Mouse (Mus musculus): Measurements from ENCODE around the gene Fcgr3.
"Not testable (repeated sequence)": the region's sequence is repeated elsewhere in the genome, so short reads cannot be mapped to it uniquely, and the experiment has no call there.

DNA sequence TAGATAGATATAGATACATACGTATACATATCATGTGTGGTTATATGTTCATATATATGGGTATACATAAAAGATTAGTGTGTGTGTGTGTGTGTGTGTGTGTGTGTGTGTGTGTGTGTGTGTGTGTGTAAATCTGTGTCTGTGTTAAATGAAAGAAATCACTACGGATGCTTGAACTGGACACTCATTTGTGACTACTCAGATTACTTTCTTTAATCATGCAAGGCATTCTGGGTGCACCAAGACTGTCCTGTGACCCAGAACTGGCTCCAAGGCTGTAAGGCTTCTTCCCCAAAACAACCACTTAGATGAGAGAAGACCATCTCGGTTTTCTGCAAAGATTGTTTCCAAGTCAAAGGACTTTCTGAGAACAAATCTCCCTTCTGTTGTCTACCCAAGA, 4.8 kb upstream of the Fcgr3 start:
- TF ChIP-seq POLR2A (IDR thresholded peaks at IDR 0.05; ENCODE audit: low read depth, low read length); CTCF (IDR thresholded peaks at IDR 0.05; ENCODE audit: extremely low read depth, insufficient read depth, insufficient read length, insufficient replicate concordance): not testable (repeated sequence)
